Mouse (Mus musculus): Measurements from ENCODE around the gene H2al1i.
"Not testable (repeated sequence)": the region's sequence is repeated elsewhere in the genome, so short reads cannot be mapped to it uniquely, and the experiment has no call there.

Gene H2al1i

DNA sequence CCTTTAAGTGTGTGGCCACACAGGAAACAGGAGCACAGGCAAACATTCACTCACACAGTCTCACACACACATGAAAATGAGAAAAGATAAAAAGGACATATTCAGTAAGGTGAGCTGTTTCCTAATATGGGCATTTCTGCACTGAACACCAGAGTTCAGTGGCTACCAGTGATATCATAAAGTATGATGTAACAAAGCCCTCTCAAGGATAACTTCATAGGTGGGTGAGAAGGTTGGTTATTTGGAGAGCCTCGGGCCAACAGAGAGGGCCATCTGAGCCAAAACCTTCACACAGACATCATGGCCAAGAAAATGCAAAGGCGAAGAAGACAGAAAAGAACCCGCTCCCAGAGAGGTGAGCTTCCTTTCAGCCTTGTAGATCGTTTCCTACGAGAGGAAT is at the start of gene H2al1i:
Gene H2al1i, plus strand, starts transcription at position 301 of the 400 bp plus-strand sequence.
- not testable (repeated sequence) for DNase-seq (ENCODE audit: low read depth, low spot score)

DNA sequence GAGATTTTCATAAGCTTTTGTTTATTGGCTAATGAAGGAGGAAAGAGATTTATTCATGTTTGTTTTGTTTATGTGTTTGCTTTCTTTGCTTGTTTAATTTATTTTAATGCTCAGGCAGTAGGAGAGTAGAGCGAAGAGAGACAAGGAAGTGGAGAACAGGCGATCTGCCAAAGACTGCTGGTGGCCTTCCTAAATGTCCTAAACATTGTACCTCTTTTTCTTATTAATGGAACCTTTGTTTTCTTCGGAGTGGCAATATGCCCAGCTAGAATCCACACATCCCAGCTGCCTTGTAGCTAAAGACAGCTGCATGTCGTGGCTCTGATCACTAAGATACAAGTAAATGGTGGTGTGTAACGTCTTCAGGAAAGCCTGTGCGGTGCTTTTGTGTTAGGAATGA is 47.4 kb upstream of the H2al1i start:
- DNase-seq (ENCODE audit: low read depth, low spot score): no peak

DNA sequence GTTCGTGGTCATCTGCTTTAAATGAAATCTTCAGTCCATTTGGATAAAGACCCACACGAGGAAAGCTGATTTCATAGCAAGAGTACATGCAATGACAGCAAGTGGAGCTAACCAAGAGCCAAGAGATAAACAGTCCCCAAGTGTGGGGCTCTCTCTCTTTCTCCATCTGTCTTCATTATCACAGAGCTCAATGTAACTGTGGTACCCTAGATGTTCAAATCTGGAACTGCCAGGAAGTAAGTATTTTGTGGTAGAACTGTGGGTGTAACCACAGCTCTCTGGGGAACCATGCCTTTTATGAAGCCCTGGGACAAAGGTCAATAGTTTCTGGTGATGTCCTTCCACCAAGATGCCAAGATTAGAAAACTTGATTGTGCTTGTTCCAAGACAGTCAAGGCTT is 43.7 kb upstream of the H2al1i start:
- DNase-seq (ENCODE audit: low read depth, low spot score): no peak

DNA sequence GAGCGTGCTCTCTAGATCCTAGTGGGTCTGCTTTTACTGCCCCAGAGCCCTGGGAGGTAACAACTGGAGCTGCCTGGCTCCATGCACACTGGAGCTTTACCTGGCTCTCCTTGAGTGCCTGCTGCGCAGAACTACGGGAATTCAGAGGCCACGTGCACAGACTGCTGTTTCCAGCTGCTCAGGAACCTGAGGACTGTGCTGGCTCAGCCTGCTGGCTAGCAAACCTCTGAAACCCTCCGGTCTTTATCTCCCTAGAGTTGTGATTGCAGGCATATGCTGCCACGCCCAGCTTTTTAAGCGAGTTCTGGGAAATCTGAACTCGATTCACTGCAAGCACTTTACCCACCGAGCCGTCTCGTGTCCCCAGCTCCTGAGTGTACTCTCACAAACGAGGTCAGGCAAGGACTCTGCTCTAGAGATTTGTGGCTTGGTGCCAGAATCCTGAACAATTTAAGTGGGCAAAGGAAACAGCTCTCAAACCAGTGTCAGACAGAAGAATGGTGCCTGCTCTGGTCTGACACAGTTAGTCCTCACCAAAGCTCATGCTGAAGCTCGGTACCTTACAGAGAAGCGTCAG is 36.1 kb upstream of the H2al1i start:
- DNase-seq (ENCODE audit: low read depth, low spot score): peak; percentile 7

GRCm38 (mm10) chrX:11289244-11289643 is 35.2 kb upstream of the H2al1i start:
- peak; percentile 83 for DNase-seq (ENCODE audit: low read depth, low spot score)

- DNase-seq (ENCODE audit: low read depth, low spot score): not testable (repeated sequence)
Measured at GRCm38 (mm10) chrX:11298957-11299356, 25.5 kb upstream of the H2al1i start, which contains the start of gene H2al1a. Gene H2al1a (plus strand): TSS chrX:11299257.

GRCm38 (mm10) chrX:11302132-11302531 is 22.3 kb upstream of the H2al1i start, which contains the start of gene H2al1b:
Gene H2al1b (plus strand): TSS chrX:11302432.
- DNase-seq (ENCODE audit: low read depth, low spot score): not testable (repeated sequence)

DNA sequence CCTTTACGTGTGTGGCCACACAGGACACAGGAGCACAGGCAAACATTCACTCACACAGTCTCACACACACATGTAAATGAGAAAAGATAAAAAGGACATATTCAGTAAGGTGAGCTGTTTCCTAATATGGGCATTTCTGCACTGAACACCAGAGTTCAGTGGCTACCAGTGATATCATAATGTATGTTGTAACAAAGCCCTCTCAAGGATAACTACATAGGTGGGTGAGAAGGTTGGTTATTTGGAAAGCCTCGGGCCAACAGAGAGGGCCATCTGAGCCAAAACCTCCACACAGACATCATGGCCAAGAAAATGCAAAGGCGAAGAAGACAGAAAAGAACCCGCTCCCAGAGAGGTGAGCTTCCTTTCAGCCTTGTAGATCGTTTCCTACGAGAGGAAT is 19.1 kb upstream of the H2al1i start, which contains the start of gene H2al1c:
Gene H2al1c, plus strand, starts transcription at position 301 of the 400 bp plus-strand sequence.
- not testable (repeated sequence) for DNase-seq (ENCODE audit: low read depth, low spot score)

- DNase-seq (ENCODE audit: low read depth, low spot score): not testable (repeated sequence)
Measured at GRCm38 (mm10) chrX:11308524-11308923, 15.9 kb upstream of the H2al1i start, which contains the start of gene H2al1d. Gene H2al1d (plus strand): TSS chrX:11308824.

DNA sequence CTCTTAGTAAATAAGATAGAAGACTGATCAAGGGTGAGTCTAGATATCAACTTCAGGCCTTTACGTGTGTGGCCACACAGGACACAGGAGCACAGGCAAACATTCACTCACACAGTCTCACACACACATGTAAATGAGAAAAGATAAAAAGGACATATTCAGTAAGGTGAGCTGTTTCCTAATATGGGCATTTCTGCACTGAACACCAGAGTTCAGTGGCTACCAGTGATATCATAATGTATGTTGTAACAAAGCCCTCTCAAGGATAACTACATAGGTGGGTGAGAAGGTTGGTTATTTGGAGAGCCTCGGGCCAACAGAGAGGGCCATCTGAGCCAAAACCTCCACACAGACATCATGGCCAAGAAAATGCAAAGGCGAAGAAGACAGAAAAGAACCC is 12.8 kb upstream of the H2al1i start, which contains the start of gene H2al1e:
Gene H2al1e, plus strand, starts transcription at position 301 of the 400 bp plus-strand sequence.
- not testable (repeated sequence) for DNase-seq (ENCODE audit: low read depth, low spot score)

DNA sequence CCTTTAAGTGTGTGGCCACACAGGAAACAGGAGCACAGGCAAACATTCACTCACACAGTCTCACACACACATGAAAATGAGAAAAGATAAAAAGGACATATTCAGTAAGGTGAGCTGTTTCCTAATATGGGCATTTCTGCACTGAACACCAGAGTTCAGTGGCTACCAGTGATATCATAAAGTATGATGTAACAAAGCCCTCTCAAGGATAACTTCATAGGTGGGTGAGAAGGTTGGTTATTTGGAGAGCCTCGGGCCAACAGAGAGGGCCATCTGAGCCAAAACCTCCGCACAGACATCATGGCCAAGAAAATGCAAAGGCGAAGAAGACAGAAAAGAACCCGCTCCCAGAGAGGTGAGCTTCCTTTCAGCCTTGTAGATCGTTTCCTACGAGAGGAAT is 9.6 kb upstream of the H2al1i start, which contains the start of gene H2al1f:
Gene H2al1f, plus strand, starts transcription at position 301 of the 400 bp plus-strand sequence.
- not testable (repeated sequence) for DNase-seq (ENCODE audit: low read depth, low spot score)

DNA sequence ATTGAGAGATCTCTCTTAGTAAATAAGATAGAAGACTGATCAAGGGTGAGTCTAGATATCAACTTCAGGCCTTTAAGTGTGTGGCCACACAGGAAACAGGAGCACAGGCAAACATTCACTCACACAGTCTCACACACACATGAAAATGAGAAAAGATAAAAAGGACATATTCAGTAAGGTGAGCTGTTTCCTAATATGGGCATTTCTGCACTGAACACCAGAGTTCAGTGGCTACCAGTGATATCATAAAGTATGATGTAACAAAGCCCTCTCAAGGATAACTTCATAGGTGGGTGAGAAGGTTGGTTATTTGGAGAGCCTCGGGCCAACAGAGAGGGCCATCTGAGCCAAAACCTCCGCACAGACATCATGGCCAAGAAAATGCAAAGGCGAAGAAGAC is 6.5 kb upstream of the H2al1i start, which contains the start of gene H2al1g:
Gene H2al1g, plus strand, starts transcription at position 301 of the 400 bp plus-strand sequence.
- not testable (repeated sequence) for DNase-seq (ENCODE audit: low read depth, low spot score)

GRCm38 (mm10) chrX:11321192-11321591 is 3.3 kb upstream of the H2al1i start, which contains the start of gene H2al1h:
Gene H2al1h (plus strand): TSS chrX:11321492.
- DNase-seq (ENCODE audit: low read depth, low spot score): not testable (repeated sequence)

- not testable (repeated sequence) for DNase-seq (ENCODE audit: low read depth, low spot score)
Measured at GRCm38 (mm10) chrX:11327522-11327921, 3.1 kb downstream of the H2al1i start, which contains the start of gene H2al1j. Gene H2al1j (plus strand): TSS chrX:11327822.

DNA sequence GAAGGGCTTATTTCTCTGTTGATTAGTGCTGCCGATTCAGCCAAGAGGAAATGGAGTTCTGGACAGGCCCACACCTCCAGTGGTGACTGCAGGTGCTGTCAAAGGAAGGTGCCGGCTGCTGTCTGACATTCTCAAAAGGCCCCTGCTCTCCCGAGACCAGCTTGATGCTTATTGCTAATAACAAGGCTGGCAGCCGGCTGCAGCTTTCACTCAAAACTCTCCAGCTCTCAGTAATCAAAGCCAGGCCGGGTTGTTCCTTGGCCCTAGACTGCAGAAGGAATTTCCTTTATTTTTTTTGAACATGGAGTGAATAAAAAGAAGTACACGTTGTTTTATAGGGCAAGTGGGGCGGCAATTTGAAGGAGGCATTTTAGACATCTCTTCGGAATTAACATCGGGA is 21.3 kb downstream of the H2al1i start:
- no peak for DNase-seq (ENCODE audit: low read depth, low spot score)

DNA sequence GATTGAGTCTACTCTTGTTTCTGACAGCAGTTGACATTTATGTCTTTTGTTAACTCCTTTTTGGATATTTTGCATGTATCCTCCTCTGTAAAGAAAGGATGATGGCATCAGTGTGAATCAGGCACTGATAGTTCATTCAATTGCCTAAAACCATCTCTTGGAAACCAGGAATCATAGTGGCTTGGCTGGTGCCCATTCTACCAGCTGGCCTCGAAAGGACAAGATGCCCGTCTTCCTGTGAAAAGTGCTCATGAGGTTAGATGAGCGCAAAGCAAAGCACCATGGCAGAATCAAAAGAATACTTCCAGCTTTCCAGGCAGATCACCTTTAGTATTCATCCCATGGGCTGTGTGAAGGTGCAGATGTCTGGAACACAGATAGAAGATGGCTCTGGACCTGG is 22.3 kb downstream of the H2al1i start:
- DNase-seq (ENCODE audit: low read depth, low spot score): no peak

GRCm38 (mm10) chrX:11360823-11361222 is 36.4 kb downstream of the H2al1i start:
- no peak for DNase-seq (ENCODE audit: low read depth, low spot score)

- no peak for DNase-seq (ENCODE audit: low read depth, low spot score)
Measured at GRCm38 (mm10) chrX:11361261-11361660, 36.8 kb downstream of the H2al1i start.

- peak; percentile 2 for DNase-seq (ENCODE audit: low read depth, low spot score)
Measured at GRCm38 (mm10) chrX:11363890-11364289, 39.4 kb downstream of the H2al1i start.

DNA sequence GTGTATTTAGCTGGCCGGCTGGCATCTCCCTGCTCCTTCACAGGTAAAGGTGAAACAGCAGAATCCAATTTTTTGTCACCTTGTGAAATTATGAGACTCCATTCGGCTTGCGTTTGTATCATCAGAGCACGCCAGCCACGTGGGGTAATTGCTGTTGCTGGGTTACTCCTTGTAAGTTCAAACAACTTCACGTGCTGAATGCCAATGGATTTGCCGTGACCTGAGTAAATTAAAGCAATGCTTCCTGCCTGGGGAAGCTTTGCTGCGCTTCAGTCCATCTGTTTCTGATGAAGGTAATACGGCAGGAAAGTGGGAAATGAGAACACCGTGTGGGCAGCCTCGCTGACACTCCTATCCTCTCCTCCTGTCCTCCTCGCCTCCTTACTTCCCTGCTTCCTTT is 40.7 kb downstream of the H2al1i start:
- no peak for DNase-seq (ENCODE audit: low read depth, low spot score)
